Mouse (Mus musculus): Measurements from ENCODE around the gene Aunip.

GRCm38 (mm10) chr4:134559154-134559553 is 48.4 kb downstream of the Aunip start:
- TF ChIP-seq EP300 (IDR thresholded peaks at IDR 0.05; ENCODE audit: low read depth) (no peak), CTCF (IDR thresholded peaks at IDR 0.05; ENCODE audit: low read depth) (no peak)
